Mouse (Mus musculus) spleen, adult 2 months (tissue): ENCODE results near the gene Coro7.
"Not testable (repeated sequence)": the region's sequence is repeated elsewhere in the genome, so short reads cannot be mapped to it uniquely, and the experiment has no call there.

ENCODE experiments used
- CTCF ChIP-seq: fragments of 200-500 bp; IDR thresholded peaks from 2 replicates; pipeline ENCODE4 v1.5.1; 2011; ENCODE audit warnings: mild to moderate bottlenecking, inconsistent platforms; ENCODE audit not compliant: insufficient read depth, insufficient read length, insufficient replicate concordance; ENCODE audit errors: extremely low read depth
- POLR2A ChIP-seq: fragments of 200-500 bp; IDR thresholded peaks from 2 replicates; pipeline ENCODE4 v1.6.1; 2011; ENCODE audit warnings: low read depth, low read length, inconsistent platforms

DNA sequence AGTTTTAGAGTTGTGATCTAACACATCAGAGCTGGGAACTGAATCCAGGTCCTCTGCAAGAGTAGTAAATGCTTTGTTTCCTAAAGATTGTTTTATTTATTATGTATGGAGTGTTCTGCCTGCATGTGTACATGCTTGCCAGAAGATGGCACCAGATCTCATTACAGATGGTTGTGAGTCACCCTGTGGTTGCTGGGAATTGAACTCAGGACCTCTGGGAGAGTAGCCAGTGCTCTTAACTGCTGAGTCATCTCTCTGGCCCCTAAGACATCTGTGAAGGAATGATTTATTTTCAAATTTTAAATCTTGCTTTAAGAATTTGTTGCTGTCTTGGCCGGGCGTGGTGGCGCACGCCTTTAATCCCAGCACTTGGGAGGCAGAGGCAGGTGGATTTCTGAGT, 9.8 kb upstream of the Coro7 start:
- TF ChIP-seq CTCF, POLR2A: not testable (repeated sequence)
